Mouse (Mus musculus) spleen, postnatal 4 days (tissue): Measurements from ENCODE around the gene Pnliprp1.

Experiments used
- DNase-seq, 2 experiments: peaks; one replicate each; pipeline ENCODE4 v3.0.0; 2022; ENCODE audit warnings: low spot score in 2 of 2

Pnliprp1 gene

GRCm38 (mm10) chr19:58776461-58776860 lies 47.8 kb downstream of the Pnliprp1 start:
- no peak for DNase-seq

DNA sequence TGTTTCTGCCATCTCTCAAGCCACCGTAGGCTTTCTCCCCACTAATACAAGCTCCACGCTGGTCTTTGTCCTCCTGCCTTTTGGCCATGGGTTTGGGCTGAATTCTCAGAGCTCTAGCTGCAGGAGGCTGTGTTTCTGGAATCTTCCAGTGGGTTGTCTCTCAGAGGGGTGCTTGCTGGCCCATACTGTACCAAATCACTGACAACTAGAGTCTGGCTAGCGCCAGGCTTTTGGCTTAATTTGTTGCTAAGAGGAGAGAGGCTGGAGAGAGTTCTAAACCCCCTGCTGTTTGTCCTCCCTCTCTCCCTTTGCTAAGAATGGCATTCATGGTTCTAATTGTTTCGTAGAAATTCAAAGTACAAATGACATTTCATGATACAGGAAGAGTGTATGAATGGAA lies 52.9 kb downstream of the Pnliprp1 start:
- no peak for DNase-seq

DNA sequence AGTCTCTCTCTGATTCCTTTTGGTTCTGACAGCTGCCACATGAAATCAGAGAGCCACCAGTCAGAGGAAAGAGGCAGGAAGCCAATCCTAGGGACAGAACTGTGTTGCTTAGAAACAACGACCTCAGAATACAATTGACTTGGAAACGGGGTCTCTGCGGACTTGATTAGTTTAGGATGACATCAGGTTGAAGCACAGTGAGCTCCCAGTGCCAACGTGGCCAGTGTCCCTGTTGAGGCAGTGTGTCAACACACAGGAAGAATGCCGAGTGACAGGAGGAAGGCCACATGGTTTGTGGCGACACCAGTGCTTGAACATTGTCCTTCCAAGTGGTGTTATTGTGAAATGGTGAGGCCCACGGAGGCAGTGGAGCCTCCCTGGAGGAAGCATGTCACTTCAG lies 55.3 kb downstream of the Pnliprp1 start:
- DNase-seq: no peak

DNA sequence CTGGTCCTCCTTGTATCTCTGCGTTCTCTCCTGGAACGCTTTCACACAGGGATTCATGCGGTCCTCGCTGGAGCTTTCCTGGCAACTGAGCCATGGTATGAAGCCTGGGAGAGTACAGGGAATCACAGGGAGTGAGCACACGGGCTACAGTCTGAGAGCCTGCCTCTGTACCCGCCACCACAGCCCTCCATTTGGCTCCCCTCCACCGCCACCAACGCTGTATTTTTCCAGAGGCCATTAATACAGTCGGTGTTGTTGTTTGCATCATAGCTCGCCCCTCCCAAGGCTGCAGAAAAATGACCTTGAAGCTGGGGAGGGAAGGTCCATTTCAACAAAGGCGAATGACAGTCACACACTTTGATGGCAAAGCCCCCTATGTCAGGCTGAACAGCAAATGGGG lies 60.5 kb downstream of the Pnliprp1 start:
- DNase-seq: no peak
